Mouse (Mus musculus): ENCODE measurements around the gene Oxa1l.

DNA sequence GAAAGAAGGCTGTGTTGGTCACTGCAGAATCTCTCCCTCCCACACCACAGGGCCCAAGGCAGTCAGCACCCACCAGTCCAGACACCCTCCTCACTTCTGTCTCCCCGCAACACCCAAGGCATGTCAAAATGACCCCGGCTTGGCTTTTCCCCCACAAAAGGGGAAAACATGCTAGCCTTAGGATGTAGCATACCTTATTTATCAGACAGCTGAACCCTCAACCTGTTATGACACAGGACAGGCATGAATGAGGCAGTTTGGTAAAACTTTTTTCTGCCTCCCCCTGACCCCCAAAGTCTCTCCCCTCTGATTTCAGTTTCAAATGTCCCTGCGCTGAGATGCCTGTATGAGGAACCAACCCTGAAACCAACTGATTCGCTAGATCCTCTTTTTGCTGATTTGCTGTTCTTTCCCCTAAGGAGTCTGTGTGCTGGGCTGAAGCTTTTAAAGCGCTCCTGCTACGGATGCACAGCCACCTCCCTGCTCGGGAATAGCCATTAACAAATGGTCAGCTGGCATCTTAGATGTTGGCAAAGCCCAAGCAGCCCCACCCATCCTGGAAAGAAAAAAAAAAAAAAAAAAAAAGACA is 48.5 kb downstream of the Oxa1l start:
- TF ChIP-seq CTCF (IDR thresholded peaks at IDR 0.05; ENCODE audit: borderline replicate concordance, control insufficient read depth, extremely low read depth, insufficient read depth, low read length, poor library complexity) (no peak), POLR2A (IDR thresholded peaks at IDR 0.05; ENCODE audit: control insufficient read depth, extremely low read depth, insufficient read depth, low read length, poor library complexity) (no peak)

Data from thymus, adult 2 months (tissue).